Mouse (Mus musculus) heart, adult 2 months (tissue): ENCODE measurements around the gene Nrsn2. TPM values are rescaled to one million over a fixed set of nuclear protein-coding genes. Genes with fewer than 3 reads are reported as not detected.

Experiments used
- DNase-seq, 2 experiments: peaks; one replicate each; pipeline ENCODE4 v3.0.0; 2021
- H3K27ac ChIP-seq: fragments of 200-600 bp; 2 replicates; pipeline ENCODE4 v1.8.1; 2022
- H3K27me3 ChIP-seq: fragments of 200-500 bp; 2 replicates; pipeline ENCODE4 v1.6.1; 2012; ENCODE audit warnings: mild to moderate bottlenecking, low read length, inconsistent platforms, mixed read lengths; ENCODE audit not compliant: control insufficient read depth, insufficient read depth
- H3K36me3 ChIP-seq: fragments of 200-500 bp; 2 replicates; pipeline ENCODE4 v1.6.1; 2012; ENCODE audit warnings: low read length, inconsistent platforms; ENCODE audit not compliant: control insufficient read depth, insufficient read depth
- H3K4me1 ChIP-seq: fragments of 200-500 bp; 2 replicates; pipeline ENCODE4 v1.6.1; 2011; ENCODE audit warnings: low read length; ENCODE audit not compliant: control insufficient read depth, insufficient read depth
- H3K4me3 ChIP-seq: fragments of 200-600 bp; 2 replicates; pipeline ENCODE4 v1.8.1; 2022
- H3K79me2 ChIP-seq: fragments of 200-500 bp; replicated peaks from 2 replicates; pipeline ENCODE4 v1.6.1; 2012; ENCODE audit warnings: mild to moderate bottlenecking, inconsistent platforms, low read length, moderate library complexity, mixed read lengths; ENCODE audit not compliant: control insufficient read depth, insufficient read depth
- H3K9ac ChIP-seq: fragments of 200-500 bp; 2 replicates; pipeline ENCODE4 v1.6.1; 2012; ENCODE audit warnings: low read depth, mild to moderate bottlenecking, control low read depth, inconsistent platforms, low read length, mixed read lengths
- CTCF ChIP-seq: fragments of 200-600 bp; IDR thresholded peaks from 2 replicates; pipeline ENCODE4 v1.8.1; 2022; ENCODE audit warnings: antibody characterized with exemption, mild to moderate bottlenecking, moderate library complexity
- EP300 ChIP-seq: fragments of 200-500 bp; IDR thresholded peaks from 2 replicates; pipeline ENCODE4 v1.6.1; 2011; ENCODE audit warnings: low read depth, low read length, control low read depth; ENCODE audit not compliant: insufficient read depth
- POLR2A ChIP-seq: fragments of 200-500 bp; IDR thresholded peaks from 2 replicates; pipeline ENCODE4 v1.6.1; 2011; ENCODE audit warnings: mild to moderate bottlenecking, low read depth, low read length, control low read depth; ENCODE audit not compliant: insufficient read depth
- WGBS: fragments of 180-500 bp; shearing (Covaris S2); methylation state at CpG from one replicate; pipeline ENCODE4 v1.1.7; 2018; 5-methylcytosine and 5-hydroxymethylcytosine counted together
- intact Hi-C: fragments of 180-260 bp; cut with DNase I; formaldehyde crosslinking; loops from one replicate; pipeline ENCODE4 v1.15.1; 2025
- polyA plus RNA-seq: library from polyadenylated mRNA; depleted of rRNA; stranded (reverse); fragments of >200 nt; gene quantifications from 2 replicates; pipeline ENCODE4 v1.2.3, GENCODE M21; 2012; rRNA removed
- total RNA-seq, 2 experiments: library from RNA; stranded (reverse); gene quantifications; 2 replicates each; pipeline ENCODE4 v1.2.3; 2021

Nrsn2 gene
- total and polyA plus RNA-seq, 3 experiments, result 0.31 TPM; not detected in 2

- Histone ChIP-seq H3K4me1 (peaks cover 7% of the 10 kb centered on the region), H3K4me3 (no peak overlapping the region), H3K79me2 (0 out of 2 replicates have a peak, but pooled peaks cover 1% of the 10 kb centered on the region), H3K27me3 (no peaks in the 10 kb centered on the region), H3K27ac (no peak overlapping the region), H3K9ac (no peak overlapping the region), H3K36me3 (peaks cover 8% of the 10 kb centered on the region)
- 68% methylated on average over 8 of the region's 8 CpGs for WGBS
- intact Hi-C loops, result no loop called here
- TF ChIP-seq EP300 (no peak), POLR2A (no peak), CTCF (no peak)
- DNase-seq, result no peak
Measured at GRCm38 (mm10) chr2:152326654-152327053, 49.8 kb downstream of the Nrsn2 start.

- WGBS, result 86% methylated on average over 13 of the region's 13 CpGs
- no peak overlapping the region for H3K27ac ChIP-seq
- 0 out of 2 replicates have a peak, but pooled peaks cover 1% of the 10 kb centered on the region for H3K79me2 ChIP-seq
- no peak for TF ChIP-seq EP300
- TF ChIP-seq CTCF, result no peak
- no peak for TF ChIP-seq POLR2A
- peaks cover 8% of the 10 kb centered on the region for H3K36me3 ChIP-seq
- DNase-seq, result no peak
- no peaks in the 10 kb centered on the region for H3K27me3 ChIP-seq
- peaks cover 5% of the 10 kb centered on the region for H3K4me1 ChIP-seq
- no peak overlapping the region for H3K4me3 ChIP-seq
- intact Hi-C loops, result no loop called here
- H3K9ac ChIP-seq, result no peak overlapping the region
Measured at GRCm38 (mm10) chr2:152326157-152326556, 50.3 kb downstream of the Nrsn2 start.

- peaks cover 4% of the 10 kb centered on the region for H3K4me1 ChIP-seq
- DNase-seq, result no peak
- intact Hi-C loops, result no loop called here
- no peaks in the 10 kb centered on the region for H3K79me2 ChIP-seq
- no peaks in the 10 kb centered on the region for H3K27me3 ChIP-seq
- H3K36me3 ChIP-seq, result peaks cover 8% of the 10 kb centered on the region
- TF ChIP-seq CTCF, result no peak
- no peak for TF ChIP-seq EP300
- no peak for TF ChIP-seq POLR2A
- H3K9ac ChIP-seq, result no peak overlapping the region
- no peak overlapping the region for H3K27ac ChIP-seq
- 61% methylated on average over 3 of the region's 3 CpGs for WGBS
- H3K4me3 ChIP-seq, result no peak overlapping the region
Measured at GRCm38 (mm10) chr2:152324842-152325241, 51.6 kb downstream of the Nrsn2 start.

- H3K4me3 ChIP-seq, result no peak overlapping the region
- H3K9ac ChIP-seq, result no peak overlapping the region
- no peaks in the 10 kb centered on the region for H3K79me2 ChIP-seq
- intact Hi-C loops, result no loop called here
- WGBS, result 95% methylated on average over 14 of the region's 14 CpGs
- peaks cover 8% of the 10 kb centered on the region for H3K36me3 ChIP-seq
- H3K4me1 ChIP-seq, result peaks cover 4% of the 10 kb centered on the region
- TF ChIP-seq EP300, result no peak
- no peak for TF ChIP-seq CTCF
- no peak for TF ChIP-seq POLR2A
- no peak overlapping the region for H3K27ac ChIP-seq
- H3K27me3 ChIP-seq, result no peaks in the 10 kb centered on the region
- DNase-seq, result no peak
Measured at GRCm38 (mm10) chr2:152323971-152324370, 52.5 kb downstream of the Nrsn2 start.

- TF ChIP-seq EP300 (no peak), POLR2A (no peak), CTCF (no peak)
- H3K4me1 ChIP-seq, result no peaks in the 10 kb centered on the region
- H3K27ac ChIP-seq, result no peak overlapping the region
- H3K9ac ChIP-seq, result no peak overlapping the region
- H3K36me3 ChIP-seq, result no peaks in the 10 kb centered on the region
- H3K79me2 ChIP-seq, result no peaks in the 10 kb centered on the region
- 96% methylated on average over 6 of the region's 6 CpGs for WGBS
- H3K4me3 ChIP-seq, result no peak overlapping the region
- DNase-seq, result no peak
- intact Hi-C loops, result no loop called here
- H3K27me3 ChIP-seq, result no peaks in the 10 kb centered on the region
Measured at GRCm38 (mm10) chr2:152322198-152322597, 54.2 kb downstream of the Nrsn2 start.

GRCm38 (mm10) chr2:152321558-152321957, 54.9 kb downstream of the Nrsn2 start:
- intact Hi-C loops, result no loop called here
- 87% methylated on average over 5 of the region's 5 CpGs for WGBS
- Histone ChIP-seq H3K9ac (no peak overlapping the region), H3K4me3 (no peak overlapping the region), H3K79me2 (no peaks in the 10 kb centered on the region), H3K27ac (no peak overlapping the region), H3K27me3 (no peaks in the 10 kb centered on the region), H3K36me3 (no peaks in the 10 kb centered on the region), H3K4me1 (no peaks in the 10 kb centered on the region)
- DNase-seq, result no peak
- TF ChIP-seq EP300 (no peak), POLR2A (no peak), CTCF (no peak)

Other genes with a start within 250 kb of the Nrsn2 start
- gene Tcf15, start 233.1 kb downstream of the Nrsn2 start, total RNA-seq, result 10 to 100 TPM; 26.7 to 32.1 TPM
- 21.2 and 25.9 TPM in 2 replicates for gene Tcf15, start 233.1 kb downstream of the Nrsn2 start, polyA plus RNA-seq
- 10 to 100 TPM; 89.0 to 94.1 TPM for gene Csnk2a1, start 149.8 kb downstream of the Nrsn2 start, total RNA-seq
- 40.7 and 74.9 TPM in 2 replicates for gene Csnk2a1, start 149.8 kb downstream of the Nrsn2 start, polyA plus RNA-seq
- 10 to 100 TPM; 39.0 to 46.5 TPM for gene Tbc1d20, start 82.8 kb downstream of the Nrsn2 start, total RNA-seq
- 43.1 and 60.1 TPM in 2 replicates for gene Tbc1d20, start 82.8 kb downstream of the Nrsn2 start, polyA plus RNA-seq
- 10 to 100 TPM; 44.3 to 45.2 TPM for gene Rbck1, start 44.0 kb downstream of the Nrsn2 start, total RNA-seq
- gene Rbck1, start 44.0 kb downstream of the Nrsn2 start, polyA plus RNA-seq, result 107 and 128 TPM in 2 replicates
- 1 to 10 TPM; 2.4 to 3.6 TPM for gene Trib3, start 32.6 kb downstream of the Nrsn2 start, total RNA-seq
- gene Trib3, start 32.6 kb downstream of the Nrsn2 start, polyA plus RNA-seq, result 2.3 and 3.3 TPM in 2 replicates
- gene Sox12, start 21.4 kb upstream of the Nrsn2 start, total RNA-seq, result 1 to 10 TPM; 6.9 to 8.3 TPM
- gene Sox12, start 21.4 kb upstream of the Nrsn2 start, polyA plus RNA-seq, result 7.6 and 8.8 TPM in 2 replicates
- 1 to 10 TPM; 6.7 to 9.1 TPM for gene Zcchc3, start 38.4 kb upstream of the Nrsn2 start, total RNA-seq
- 4.0 and 5.5 TPM in 2 replicates for gene Zcchc3, start 38.4 kb upstream of the Nrsn2 start, polyA plus RNA-seq
- 1 to 10 TPM; 1.5 to 2.4 TPM for gene 6820408C15Rik, start 38.9 kb upstream of the Nrsn2 start, total RNA-seq
- 2.5 and 4.0 TPM in 2 replicates for gene 6820408C15Rik, start 38.9 kb upstream of the Nrsn2 start, polyA plus RNA-seq
- gene Defb23, start 88.0 kb upstream of the Nrsn2 start, total RNA-seq, result not detected
- gene Defb23, start 88.0 kb upstream of the Nrsn2 start, polyA plus RNA-seq, result not detected in 2 replicates
- gene Defb20, start 100.4 kb upstream of the Nrsn2 start, total RNA-seq, result not detected
- not detected in 2 replicates for gene Defb20, start 100.4 kb upstream of the Nrsn2 start, polyA plus RNA-seq
- not detected for gene Defb22, start 113.5 kb upstream of the Nrsn2 start, total RNA-seq
- gene Defb22, start 113.5 kb upstream of the Nrsn2 start, polyA plus RNA-seq, result not detected in 2 replicates
- not detected for gene Defb26, start 135.1 kb upstream of the Nrsn2 start, total RNA-seq
- gene Defb26, start 135.1 kb upstream of the Nrsn2 start, polyA plus RNA-seq, result not detected in 2 replicates
- not detected for gene Defb28, start 141.6 kb upstream of the Nrsn2 start, total RNA-seq
- not detected in 2 replicates for gene Defb28, start 141.6 kb upstream of the Nrsn2 start, polyA plus RNA-seq
- gene Defb29, start 163.5 kb upstream of the Nrsn2 start, total RNA-seq, result not detected
- gene Defb29, start 163.5 kb upstream of the Nrsn2 start, polyA plus RNA-seq, result not detected in 2 replicates
- not detected for gene Gm17416, start 192.7 kb upstream of the Nrsn2 start, total RNA-seq
- not detected in 2 replicates for gene Gm17416, start 192.7 kb upstream of the Nrsn2 start, polyA plus RNA-seq
- not detected for gene Defb21, start 196.1 kb upstream of the Nrsn2 start, total RNA-seq
- gene Defb21, start 196.1 kb upstream of the Nrsn2 start, polyA plus RNA-seq, result not detected in 2 replicates
- gene Defb19, start 203.7 kb upstream of the Nrsn2 start, total RNA-seq, result not detected
- gene Defb19, start 203.7 kb upstream of the Nrsn2 start, polyA plus RNA-seq, result 0.43 and 0.97 TPM in 2 replicates
- not detected for gene Defb45, start 222.8 kb upstream of the Nrsn2 start, total RNA-seq
- gene Defb45, start 222.8 kb upstream of the Nrsn2 start, polyA plus RNA-seq, result not detected in 2 replicates
- not detected for gene Defb36, start 227.7 kb upstream of the Nrsn2 start, total RNA-seq
- not detected in 2 replicates for gene Defb36, start 227.7 kb upstream of the Nrsn2 start, polyA plus RNA-seq
- gene Defb25, start 246.4 kb upstream of the Nrsn2 start, total RNA-seq, result not detected
- gene Defb25, start 246.4 kb upstream of the Nrsn2 start, polyA plus RNA-seq, result not detected in 2 replicates